Mouse (Mus musculus): Measurements from ENCODE around the gene Pck2.
A peak's percentile ranks its signal among the peaks of the same experiment; 100 is the strongest.

Pck2 gene

GRCm38 (mm10) chr14:55577871-55578667 is 38.0 kb downstream of the Pck2 start, which contains the start of gene Psme1:
Psme1 (plus strand) TSS chr14:55578123.
- DNase-seq, result peak; percentile 86

GRCm38 (mm10) chr14:55578668-55579269 is 38.7 kb downstream of the Pck2 start:
- no peak for DNase-seq

GRCm38 (mm10) chr14:55579511-55580496 is 39.7 kb downstream of the Pck2 start:
- DNase-seq, result no peak

- DNase-seq, result no peak
These were observed 40.7 kb downstream of the Pck2 start for GRCm38 (mm10) chr14:55580731-55581130.

- no peak for DNase-seq
These were observed 42.1 kb downstream of the Pck2 start for GRCm38 (mm10) chr14:55581981-55582681.

- no peak for DNase-seq
These were observed 44.2 kb downstream of the Pck2 start for GRCm38 (mm10) chr14:55584303-55584701.

GRCm38 (mm10) chr14:55584702-55585565 is 44.9 kb downstream of the Pck2 start, which contains the start of gene Emc9:
Emc9 (minus strand) TSS chr14:55585302.
- peak; percentile 69 for DNase-seq

GRCm38 (mm10) chr14:55585566-55585960 is 45.5 kb downstream of the Pck2 start:
- no peak for DNase-seq

GRCm38 (mm10) chr14:55586149-55586548 is 46.1 kb downstream of the Pck2 start:
- DNase-seq, result peak; percentile 8

GRCm38 (mm10) chr14:55589271-55589670 is 49.2 kb downstream of the Pck2 start:
- no peak for DNase-seq

- no peak for DNase-seq
These were observed 49.8 kb downstream of the Pck2 start for GRCm38 (mm10) chr14:55589771-55590448.

GRCm38 (mm10) chr14:55590748-55591330 is 50.8 kb downstream of the Pck2 start, which contains the start of gene Psme2:
Psme2 (minus strand) TSS chr14:55591113.
- peak; percentile 98 for DNase-seq

GRCm38 (mm10) chr14:55591331-55591891 is 51.3 kb downstream of the Pck2 start, which contains the start of gene Rnf31:
Rnf31 (plus strand) TSS chr14:55591708.
- peak; percentile 97 for DNase-seq

- peak; percentile 13 for DNase-seq
These were observed 52.2 kb downstream of the Pck2 start for GRCm38 (mm10) chr14:55592226-55592625.

- DNase-seq, result no peak
These were observed 56.1 kb downstream of the Pck2 start for GRCm38 (mm10) chr14:55596036-55596690.

GRCm38 (mm10) chr14:55598521-55599390 is 58.7 kb downstream of the Pck2 start:
- DNase-seq, result no peak

Measured in retina, postnatal 1 day (tissue).